Mouse (Mus musculus) mouse embryonic stem cell (cell line): ENCODE measurements around the gene Sp4.

ENCODE experiments used
- in situ Hi-C, 2 experiments: fragments of 300-500 bp; cut with MboI; formaldehyde crosslinking; loops; 1 replicate in 1 of 2; 3 replicates in 1 of 2; pipeline ENCODE4 v1.14.3; 2019 to 2020; ENCODE audit warnings: low sequenced_read_pairs in 2 of 2, low pct_unique_long_range_greater_than_20kb in 1 of 2, mixed read lengths in 1 of 2; ENCODE audit not compliant: unreplicated experiment in 1 of 2

The Sp4 gene

DNA sequence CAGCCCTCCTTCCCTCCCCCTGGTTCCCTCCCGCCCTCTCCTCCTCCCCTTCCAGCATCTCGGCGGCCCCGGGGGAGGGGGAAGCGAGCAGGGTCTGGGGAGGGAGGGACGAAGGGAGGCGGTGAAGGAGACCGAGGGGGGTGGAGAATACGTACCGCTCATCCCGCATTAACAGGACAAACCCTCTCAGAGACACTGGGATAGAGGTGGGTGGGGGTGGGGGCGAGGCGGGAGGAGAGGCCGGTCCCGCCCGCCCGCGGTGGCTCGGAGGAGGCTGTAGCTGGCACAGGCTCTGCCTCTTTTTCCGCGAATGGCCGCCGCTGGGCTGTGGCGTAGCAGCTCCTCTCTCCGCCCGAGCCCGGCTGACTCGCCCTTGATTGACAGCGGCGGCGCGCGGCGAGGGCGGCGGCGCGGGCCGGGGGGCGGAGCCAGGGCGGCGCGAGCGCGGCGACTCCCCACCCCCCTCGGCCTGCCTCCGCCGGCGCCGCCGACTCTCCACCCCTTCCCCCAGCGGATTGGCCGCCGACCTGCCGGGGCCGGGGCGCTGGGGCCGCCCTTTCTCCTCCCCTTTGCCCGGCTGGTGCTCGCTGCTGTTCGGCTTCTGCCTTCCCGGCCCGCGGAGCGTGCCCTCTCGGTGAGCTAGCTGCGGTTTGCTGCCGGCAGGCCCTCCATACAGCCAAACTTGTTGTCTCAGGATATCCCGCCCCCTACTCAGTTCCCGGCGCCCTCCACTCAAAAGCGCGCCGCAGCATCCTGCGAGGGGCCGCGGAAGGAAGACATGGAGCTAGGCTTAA, at the start of gene Sp4:
Gene Sp4, minus strand, starts transcription at position 369 of the 794 bp plus-strand sequence.
- in situ Hi-C loops, result loop anchor here in 1 of 2 experiments (25.0 kb wide), 1 partner anchor 464 kb away; no protein-coding TSS in a partner anchor

DNA sequence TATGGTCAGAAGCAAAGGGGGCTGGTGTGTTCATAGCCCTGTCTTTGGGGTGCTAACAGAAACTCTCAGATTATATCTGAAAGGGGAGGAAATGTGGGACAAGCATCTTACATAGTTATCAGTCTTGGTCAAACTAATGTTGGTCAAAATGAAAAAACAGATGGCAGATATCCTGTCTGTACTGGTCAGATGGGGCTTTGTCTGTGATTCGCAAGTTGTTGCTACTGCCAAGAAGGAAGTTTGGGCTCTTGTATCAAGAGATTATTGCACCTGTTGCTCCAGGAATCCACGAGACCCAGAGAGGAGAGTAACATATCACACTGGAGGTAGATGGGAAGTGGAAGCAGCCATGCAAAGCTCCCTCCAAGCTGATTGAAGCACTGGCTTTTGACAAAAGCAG, 37.9 kb upstream of the Sp4 start:
- in situ Hi-C loops, result no loop called here

DNA sequence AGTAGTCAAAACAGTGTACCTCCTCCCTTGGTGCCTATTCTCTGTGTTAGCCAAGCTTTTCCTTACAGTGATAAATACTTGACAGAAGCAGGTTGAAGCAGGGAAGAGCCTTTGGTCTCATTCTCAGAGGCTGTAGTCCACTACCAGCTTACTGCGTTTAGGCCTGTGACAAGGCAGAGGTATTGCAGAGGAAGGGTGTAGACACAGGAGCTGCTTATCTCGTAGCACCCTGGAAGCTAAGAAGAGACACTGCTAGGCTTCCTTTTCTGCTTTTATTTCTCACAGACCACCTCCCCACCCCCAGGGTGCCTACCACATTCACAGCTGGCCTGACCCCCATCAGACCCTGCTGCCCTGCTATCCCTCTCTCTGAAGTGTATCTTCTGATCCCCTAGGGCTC, 37.0 kb upstream of the Sp4 start:
- in situ Hi-C loops, result no loop called here

DNA sequence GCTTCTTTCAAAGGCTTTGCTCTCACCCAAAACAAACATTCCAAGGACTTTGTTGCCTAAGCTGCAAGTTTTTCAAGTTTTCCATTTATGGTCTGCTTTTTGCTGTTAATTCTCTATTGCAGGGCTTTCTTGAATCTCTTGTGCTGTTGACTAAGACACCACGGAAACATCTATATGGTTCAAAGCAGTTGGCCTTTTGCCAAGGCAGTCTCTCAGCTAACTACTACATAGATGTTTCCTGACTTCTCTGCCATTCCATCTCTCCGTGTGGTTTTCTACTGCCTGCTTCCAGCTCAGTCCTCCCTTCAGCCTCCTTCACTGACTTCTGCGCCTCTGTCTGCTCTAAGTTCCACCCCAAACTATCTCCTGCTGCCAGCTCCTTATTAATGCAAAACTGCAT, 36.1 kb upstream of the Sp4 start:
- in situ Hi-C loops, result no loop called here

DNA sequence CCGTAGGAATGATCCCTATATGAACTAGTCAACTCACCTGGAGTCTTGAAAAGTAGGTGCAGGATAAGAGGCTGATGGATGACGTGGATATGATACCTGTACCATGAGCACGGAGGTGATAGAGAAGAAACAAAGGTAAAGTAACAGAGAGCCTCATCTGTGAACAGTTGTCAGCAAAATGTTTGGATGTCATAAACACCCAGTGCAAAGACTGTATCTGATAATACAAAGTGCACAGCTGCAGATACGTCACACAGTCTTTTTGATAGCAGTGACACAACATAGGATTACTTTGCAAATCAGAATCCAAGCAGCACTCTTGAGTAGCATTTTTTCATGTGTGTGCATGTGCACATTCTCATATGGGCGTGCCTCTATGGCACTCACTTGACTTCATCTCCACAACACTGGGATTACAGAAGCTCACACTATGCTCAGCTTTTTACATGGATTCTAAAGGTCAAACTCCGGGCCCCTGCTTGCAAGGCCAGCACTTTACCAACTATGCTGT, 27.6 kb upstream of the Sp4 start:
- in situ Hi-C loops, result no loop called here

DNA sequence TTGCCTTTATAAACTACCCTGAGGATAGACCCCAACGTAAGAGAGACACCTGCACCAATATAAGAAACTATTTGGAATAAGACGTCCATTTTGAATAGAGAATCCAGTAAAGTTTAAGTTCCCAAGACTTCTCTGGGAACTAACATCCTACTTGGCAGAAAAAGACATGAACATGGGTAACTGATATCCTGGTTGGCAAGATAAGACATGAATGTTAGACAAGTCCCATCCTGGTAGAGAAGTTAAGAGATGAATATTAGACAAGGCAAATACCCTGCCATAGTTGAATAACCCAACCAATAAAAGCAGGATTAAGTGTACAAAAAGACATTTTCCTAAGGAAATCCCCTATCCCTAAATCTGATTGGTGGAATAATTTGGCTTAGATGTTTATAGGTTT, 26.3 kb upstream of the Sp4 start:
- in situ Hi-C loops, result no loop called here

DNA sequence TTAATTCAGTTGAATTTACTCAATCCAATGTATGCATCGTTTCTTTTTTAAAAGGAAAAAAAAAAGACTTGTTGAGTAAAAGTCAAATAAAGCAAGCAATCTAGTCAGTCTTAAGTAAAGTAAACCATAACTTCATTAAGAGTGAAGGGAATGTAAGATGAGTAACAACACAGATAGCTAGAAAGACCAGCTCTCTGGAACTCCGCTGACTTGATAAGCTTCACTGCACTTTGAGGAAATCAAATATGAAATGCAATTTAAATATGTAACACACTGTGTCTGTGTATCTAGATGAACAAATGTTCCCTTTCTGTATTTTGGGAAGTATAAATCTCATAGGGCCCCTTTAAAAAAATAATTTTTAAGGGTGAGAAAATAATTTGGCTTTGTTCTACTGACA, 24.9 kb upstream of the Sp4 start:
- in situ Hi-C loops, result no loop called here

DNA sequence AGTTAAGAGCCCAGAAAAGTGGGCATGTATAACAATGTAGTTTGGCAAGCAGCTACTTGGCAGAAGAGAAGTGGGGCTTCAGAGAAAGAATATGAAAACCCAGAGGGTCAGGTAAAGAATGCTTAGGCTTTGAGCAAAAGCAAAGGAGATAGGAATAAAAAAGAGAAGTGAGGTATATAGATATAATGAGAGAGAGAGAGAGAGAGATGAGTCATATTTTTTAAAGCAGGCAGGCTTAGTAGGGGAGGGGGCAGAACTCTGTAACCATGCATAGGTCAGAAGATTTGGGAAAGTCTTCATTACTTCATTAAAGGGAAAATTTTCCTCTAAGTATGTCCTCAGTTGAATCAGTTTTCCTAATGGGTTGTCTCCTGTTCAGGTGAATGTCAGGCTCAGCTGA, 18.8 kb upstream of the Sp4 start:
- in situ Hi-C loops, result loop anchor here in 1 of 2 experiments (25.0 kb wide), 1 partner anchor 483 kb away; no protein-coding TSS in a partner anchor

DNA sequence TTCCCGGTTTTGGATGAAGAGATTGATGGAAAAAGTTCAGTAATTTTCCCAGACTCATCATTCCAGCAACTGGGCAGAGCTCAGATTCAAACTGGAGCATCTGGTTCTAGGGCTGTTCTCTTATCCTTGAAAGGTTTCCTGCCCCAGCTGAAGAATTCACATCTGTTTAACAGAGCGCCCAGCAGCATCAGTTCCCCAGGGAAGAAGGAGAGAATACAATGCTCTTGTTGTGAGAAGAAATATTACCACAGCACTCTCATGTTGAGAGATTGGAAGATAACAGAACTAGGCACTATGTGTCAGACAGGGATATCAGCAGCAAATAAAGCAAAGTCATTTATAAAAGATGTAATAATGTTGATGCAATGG, 13.2 kb upstream of the Sp4 start:
- in situ Hi-C loops, result loop anchor here in 1 of 2 experiments (25.0 kb wide), 1 partner anchor 477 kb away; no protein-coding TSS in a partner anchor

DNA sequence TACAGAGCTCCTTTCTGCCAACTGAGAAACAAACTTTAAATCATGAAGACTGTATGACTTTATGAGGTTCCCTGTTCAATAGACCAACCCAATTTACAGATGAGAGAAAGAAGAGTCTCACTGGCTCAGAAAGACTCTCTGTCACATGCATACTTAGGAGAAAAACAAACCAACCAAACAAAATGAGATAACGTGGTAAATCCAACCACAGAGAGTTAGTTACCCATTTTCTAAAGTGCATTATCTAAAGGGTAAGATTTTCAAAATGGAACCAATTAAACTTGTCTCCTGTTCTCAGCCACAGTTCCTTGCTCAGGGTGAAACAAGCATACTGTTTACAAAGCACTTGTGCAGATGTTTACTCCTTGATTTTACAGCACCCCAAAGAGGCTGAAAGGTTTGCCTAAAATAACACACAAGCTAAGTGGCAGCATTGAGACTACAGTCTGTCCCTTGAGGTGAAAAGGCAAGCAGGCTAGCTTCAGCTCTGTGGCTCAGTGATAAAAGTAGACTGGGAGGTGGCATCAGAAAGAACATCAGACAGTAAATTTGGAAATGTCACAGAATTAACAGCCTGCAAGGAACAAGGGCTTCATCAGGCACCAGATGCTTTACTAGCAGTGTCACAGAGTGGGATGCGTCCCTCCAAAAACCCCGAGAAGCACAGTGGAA, 12.7 kb upstream of the Sp4 start:
- in situ Hi-C loops, result loop anchor here in 1 of 2 experiments (25.0 kb wide), 1 partner anchor 477 kb away; no protein-coding TSS in a partner anchor

DNA sequence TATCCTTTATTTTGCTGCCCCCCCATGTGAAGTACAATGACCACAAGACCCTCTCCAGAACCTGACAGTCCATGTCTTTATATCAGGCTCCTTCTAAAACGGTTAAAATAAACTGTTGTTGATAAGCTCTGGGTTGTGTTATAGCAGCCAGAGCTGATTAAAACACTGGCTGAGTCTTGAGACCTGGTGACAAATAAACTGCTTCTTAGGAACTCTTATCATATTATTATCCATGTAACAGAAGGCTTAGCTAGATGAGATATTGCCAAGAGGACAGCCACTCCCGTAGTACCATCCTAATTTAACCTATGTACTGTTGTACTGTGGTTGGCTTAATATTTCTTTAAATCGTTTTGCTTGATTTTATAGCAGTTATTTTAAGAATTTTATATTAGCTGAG, 2.3 kb upstream of the Sp4 start:
- in situ Hi-C loops, result loop anchor here in 1 of 2 experiments (25.0 kb wide), 1 partner anchor 466 kb away; no protein-coding TSS in a partner anchor

DNA sequence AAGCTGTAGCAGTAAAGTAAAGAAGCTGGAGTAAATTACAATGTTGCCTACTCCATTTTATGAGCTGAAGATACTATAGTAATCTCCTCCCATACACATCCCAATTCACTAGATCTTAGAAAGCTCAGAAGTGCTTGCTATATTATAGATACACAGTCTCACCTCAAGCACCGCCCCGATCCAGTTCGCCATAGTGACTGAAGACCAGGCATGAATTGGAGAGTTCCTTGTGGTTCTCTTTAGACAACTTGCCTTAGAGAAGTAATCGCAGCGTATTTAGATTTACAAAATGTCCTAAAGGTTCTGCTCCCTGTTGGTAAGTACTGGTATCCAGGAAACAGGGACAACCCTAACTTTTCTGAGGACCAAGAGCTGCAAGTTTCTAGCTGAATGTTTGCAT, 1.8 kb upstream of the Sp4 start:
- in situ Hi-C loops, result loop anchor here in 1 of 2 experiments (25.0 kb wide), 1 partner anchor 466 kb away; no protein-coding TSS in a partner anchor

DNA sequence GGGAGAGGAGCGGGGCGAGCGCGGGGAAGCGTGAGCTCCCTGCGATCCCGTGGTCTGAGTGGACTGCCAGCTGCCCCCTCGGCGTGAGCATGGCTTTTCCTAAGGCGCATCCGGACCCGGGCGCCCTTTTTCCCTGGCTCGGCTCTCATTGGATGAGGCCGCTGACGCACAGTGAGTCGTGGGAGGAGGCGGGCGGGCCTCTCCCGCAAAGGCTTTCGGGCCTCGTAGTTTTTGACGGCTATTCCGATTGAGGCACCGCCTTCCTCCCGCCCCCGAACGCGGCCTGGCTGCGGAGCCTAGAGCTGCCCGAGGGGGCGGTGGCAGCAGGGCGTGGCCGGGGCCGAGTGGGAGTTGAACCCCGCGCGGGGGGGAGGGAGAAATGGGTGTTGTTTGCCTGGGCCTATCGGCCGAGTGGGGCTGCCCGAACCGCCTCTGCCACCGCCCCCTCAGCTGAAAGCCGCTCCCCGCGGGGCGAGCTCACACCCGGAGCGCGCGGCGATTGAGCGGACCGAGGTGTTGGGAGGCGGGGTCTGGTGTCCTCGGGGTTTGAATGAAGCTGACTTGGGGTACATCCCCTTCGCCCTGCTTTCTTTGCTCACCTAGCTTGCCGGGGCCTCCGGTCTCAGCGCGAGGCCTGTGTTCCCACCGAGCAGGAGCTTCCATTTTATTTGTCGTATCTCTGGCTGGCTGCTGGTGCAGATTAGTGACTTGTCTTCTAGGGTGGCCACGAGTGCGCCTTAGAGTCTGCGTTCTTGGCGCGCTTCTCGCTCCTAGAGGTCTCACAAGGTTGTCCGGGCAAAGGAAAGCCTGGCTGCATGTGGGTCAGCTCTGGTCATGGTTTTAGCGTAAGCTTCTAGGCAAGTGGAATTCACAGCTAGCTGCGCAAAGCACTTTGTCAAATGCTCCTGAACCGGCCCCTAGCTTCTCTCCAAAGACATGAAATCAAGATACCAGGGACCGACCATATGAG, 911 bp upstream of the Sp4 start:
- in situ Hi-C loops, result loop anchor here in 1 of 2 experiments (25.0 kb wide), 1 partner anchor 465 kb away; no protein-coding TSS in a partner anchor

DNA sequence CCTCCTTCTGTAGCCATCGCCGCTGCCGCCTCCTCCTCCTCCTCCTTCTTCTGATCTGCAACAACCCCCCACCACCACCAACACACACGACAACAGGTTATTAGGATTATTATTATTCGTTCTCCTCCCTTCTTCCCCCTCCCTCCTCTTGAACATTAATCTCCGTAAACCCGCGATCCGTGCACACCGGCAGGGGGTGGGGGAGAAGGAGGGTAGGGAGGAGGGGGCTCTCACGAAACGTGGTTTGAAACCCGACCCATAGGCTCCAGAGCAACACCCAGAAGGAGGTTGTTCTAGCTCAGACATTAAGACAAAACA, 527 bp downstream of the Sp4 start:
- in situ Hi-C loops, result loop anchor here in 1 of 2 experiments (25.0 kb wide), 1 partner anchor 463 kb away; no protein-coding TSS in a partner anchor

DNA sequence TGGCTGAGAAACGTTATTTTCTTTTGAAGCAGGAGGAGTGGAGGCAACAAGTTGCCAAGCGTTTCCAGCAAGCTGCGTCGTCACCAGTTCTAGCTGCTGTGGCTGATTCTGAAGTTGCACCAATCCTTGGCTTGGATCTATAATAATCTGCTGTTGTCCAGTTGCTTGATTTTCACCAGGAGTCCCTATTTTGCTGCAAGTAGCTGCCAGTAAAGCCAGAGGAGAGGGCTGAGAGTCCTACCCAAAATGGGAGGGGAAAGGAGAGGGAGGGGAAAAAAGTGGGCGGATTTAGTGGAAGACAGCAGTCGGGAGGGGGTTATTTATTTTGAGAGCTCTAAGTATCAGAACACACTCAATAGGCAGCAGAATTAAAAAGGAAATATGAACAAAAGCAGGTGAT, 1.3 kb downstream of the Sp4 start:
- in situ Hi-C loops, result loop anchor here in 1 of 2 experiments (25.0 kb wide), 1 partner anchor 463 kb away; no protein-coding TSS in a partner anchor

DNA sequence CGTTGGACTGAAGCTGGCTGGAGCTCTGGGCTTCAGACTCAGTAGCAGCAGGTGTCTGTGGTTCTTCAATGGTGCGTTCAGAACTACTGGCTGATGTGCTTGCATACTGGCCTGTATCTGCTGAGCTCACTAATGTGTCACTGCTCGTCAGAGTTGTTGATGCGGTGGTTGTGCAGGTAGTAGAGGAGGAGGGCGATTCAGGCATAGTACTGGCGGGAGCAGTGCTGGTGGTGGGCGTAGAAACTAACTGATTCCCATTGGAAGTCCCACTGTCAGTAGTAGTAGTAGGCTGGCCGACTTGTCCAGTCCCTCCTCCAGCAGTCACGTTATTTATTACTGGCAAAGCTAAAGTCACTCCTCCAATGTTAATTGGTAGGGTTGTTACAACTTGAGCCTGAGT, 2.1 kb downstream of the Sp4 start:
- in situ Hi-C loops, result no loop called here

DNA sequence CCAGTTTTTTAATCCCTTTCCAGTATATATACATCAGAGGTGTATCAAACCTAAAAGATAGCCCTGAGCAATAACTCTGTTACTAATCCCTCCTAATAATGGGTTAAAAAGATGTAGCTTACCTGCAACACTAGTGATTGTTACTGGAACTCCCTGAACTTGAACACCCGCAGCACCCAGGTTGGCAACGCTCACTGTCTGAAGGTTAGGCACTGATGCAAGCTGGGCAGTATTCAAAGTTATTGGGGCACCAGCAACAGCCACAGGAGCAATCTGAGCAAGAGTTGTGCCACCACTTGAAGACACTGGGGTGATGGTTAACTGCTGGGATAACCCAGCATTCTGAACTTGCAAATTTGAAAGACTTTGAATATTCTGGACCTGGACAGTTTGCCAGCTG, 2.7 kb downstream of the Sp4 start:
- in situ Hi-C loops, result no loop called here

DNA sequence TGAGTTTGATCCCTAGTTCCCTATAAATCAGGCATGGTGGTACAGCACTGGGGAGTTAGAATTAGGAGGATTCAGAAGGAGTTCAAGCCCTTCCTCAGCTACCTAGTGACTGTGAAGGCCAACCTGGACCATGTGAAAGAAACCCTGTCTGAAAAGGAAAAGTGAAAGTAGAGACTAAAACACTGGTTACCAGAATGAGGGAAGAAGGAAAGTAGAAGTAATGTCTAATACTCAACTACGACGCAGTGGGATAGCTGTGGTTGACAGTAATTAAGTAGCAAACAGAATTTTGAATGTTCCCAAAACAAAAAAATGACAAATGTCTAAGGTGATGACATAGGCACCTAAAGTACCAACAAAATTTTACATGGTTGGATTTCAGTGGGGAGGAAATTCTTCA, 5.0 kb downstream of the Sp4 start:
- in situ Hi-C loops, result no loop called here
